In genomic region chr16:34937611-34938010, GRCm38 (mm10) we compare ENCODE assay signal across 8 mouse cellular contexts.
DNase-seq lines count a peak whose midpoint lies in the region; ATAC-seq and TF ChIP-seq lines count a peak whose summit lies in the region.

No protein-coding gene starts in this region.

- H3ac ChIP-seq in myocyte (ENCODE audit: control insufficient read depth, insufficient read length) = no peak overlapping the region

- peak overlapping the region; percentile 55 for H3K4me3 ChIP-seq in megakaryocyte, embryonic 14.5 days (replicated peaks)
- H3K4me3 ChIP-seq in myocyte = no peak overlapping the region

- peaks cover 89% of the 10 kb centered on the region for H3K36me3 ChIP-seq in megakaryocyte, embryonic 14.5 days (replicated peaks; ENCODE audit: low read length)
- no peaks in the 10 kb centered on the region for H3K36me3 ChIP-seq in myocyte (ENCODE audit: control insufficient read depth, insufficient read depth)

- no peak overlapping the region for H3K4me2 ChIP-seq in myocyte (ENCODE audit: low read depth)

- H3K9me3 ChIP-seq in megakaryocyte, embryonic 14.5 days = no peaks in the 10 kb centered on the region

- H3K27me3 ChIP-seq in megakaryocyte, embryonic 14.5 days (replicated peaks) = no peaks in the 10 kb centered on the region
- H3K27me3 ChIP-seq in myocyte (ENCODE audit: control insufficient read depth, insufficient read depth, insufficient read length) = no peaks in the 10 kb centered on the region

- DNase-seq in heart, adult 8-10 months (ENCODE audit: low spot score) = peak; percentile 79
- peak; percentile 81 for DNase-seq in kidney, postnatal 10 days
- no peak for DNase-seq in thymus, postnatal 10 days (ENCODE audit: low spot score in 2 of 2)
- DNase-seq in urinary bladder, postnatal 14 days (ENCODE audit: low spot score) = no peak

- H3K79me2 ChIP-seq in myocyte (ENCODE audit: control insufficient read depth, insufficient read depth) = no peaks in the 10 kb centered on the region

- peaks cover 100% of the 10 kb centered on the region for H3K4me1 ChIP-seq in megakaryocyte, embryonic 14.5 days

- TF ChIP-seq POLR2A in myocyte (IDR thresholded peaks at IDR 0.05; ENCODE audit: insufficient read length, low read depth) = no peak

- ATAC-seq in megakaryocyte, adult 5-6 weeks (ENCODE audit: poor library complexity, severe bottlenecking) = no peak
- no peak for ATAC-seq in cerebellum, adult (ENCODE audit: insufficient number of reproducible peaks, low FRiP score, low TSS enrichment)

TF ChIP-seq in myocyte, 11 proteins besides CTCF, POLR2A, EP300 and RAD21:
- TF ChIP-seq MYOD1 (IDR thresholded peaks at IDR 0.05; ENCODE audit: control insufficient read depth in 1 of 3, insufficient read length in 2 of 3, low read depth in 2 of 3) = peak in 2 of 3 experiments; percentile 31 to 39
- peak in 1 of 3 experiments; percentile 12 for TF ChIP-seq MYOG (IDR thresholded peaks at IDR 0.05; ENCODE audit: control insufficient read depth in 1 of 3, insufficient read depth in 1 of 3, insufficient read length in 2 of 3, low read depth in 2 of 3)
- no peak for TF ChIP-seq TCF12 (IDR thresholded peaks at IDR 0.05; ENCODE audit: insufficient read depth, poor library complexity, severe bottlenecking)

Comparison
In these comparisons a context has a peak if more than half of its experiments do, and no peak if none do; other contexts are left out.
1. DNase-seq: peak in heart, adult 8-10 months (single experiment) and kidney, postnatal 10 days (single experiment); none in thymus, postnatal 10 days (0 of 2) and urinary bladder, postnatal 14 days (single experiment).